Mouse (Mus musculus): ENCODE data around the gene Ppp4r2.

Gene Ppp4r2

DNA sequence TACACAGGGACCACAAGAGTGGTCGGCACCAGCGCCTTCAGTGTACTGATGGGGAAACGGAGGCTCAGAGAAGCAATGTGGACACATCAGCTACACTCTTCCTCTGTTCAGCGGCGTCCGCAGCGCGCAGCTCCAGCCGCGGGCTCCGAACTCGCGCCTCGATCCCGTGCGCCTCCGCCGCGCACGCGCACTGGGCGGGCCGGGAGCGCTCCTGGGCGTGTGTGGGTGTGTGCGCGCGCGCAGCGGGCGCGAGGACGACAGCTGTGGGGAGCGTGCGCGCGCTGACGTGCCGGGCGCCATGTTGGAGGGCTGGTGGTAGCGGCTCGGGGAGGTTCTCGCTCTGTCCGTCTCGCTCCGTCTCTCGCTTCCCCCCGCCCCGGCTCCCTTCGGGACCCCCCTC, at the start of gene Ppp4r2:
Gene Ppp4r2 (plus strand): TSS at position 268 of the 400 bp plus-strand sequence.
- DNase-seq (ENCODE audit: low spot score): peak; percentile 92

DNA sequence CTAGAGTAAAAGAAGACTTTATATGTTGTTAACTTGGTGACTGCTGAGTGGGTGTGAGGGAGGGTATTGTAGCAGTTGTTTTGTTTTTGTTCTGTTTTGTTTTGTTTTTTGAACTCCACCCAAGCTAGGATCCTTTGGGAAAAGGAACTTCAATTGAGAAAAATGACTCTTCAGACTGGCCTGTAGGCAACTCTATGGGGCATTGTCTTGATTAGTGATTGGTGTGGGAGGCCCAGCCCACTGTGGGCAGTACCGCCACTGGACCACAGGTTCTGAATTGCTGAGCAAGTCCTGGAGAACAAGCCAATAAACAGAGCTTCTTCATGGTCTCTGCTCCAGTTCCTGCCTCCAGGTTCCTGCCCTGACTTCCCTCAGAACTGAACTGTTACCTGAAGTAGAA, 45.7 kb upstream of the Ppp4r2 start:
- no peak for DNase-seq (ENCODE audit: low spot score)

DNA sequence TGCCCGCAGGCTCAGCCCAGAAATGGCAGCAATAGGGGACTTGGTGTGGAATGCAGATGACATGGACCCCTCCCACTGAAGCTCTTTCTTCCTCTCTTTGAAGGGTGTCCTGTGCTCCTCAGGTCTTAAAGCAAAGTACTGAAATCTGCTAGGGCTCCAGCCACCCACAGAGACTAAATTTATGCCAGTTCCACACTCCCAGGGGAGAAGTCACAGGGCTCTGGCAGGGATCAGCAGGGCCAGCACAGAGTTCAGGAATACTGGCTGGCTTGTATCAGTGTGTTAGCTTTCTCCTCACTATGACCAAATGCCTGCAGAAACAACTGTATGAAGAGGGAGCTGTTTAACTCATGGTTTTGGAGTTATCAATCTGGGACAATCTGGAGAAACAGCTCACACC, 44.3 kb upstream of the Ppp4r2 start:
- DNase-seq (ENCODE audit: low spot score): no peak

DNA sequence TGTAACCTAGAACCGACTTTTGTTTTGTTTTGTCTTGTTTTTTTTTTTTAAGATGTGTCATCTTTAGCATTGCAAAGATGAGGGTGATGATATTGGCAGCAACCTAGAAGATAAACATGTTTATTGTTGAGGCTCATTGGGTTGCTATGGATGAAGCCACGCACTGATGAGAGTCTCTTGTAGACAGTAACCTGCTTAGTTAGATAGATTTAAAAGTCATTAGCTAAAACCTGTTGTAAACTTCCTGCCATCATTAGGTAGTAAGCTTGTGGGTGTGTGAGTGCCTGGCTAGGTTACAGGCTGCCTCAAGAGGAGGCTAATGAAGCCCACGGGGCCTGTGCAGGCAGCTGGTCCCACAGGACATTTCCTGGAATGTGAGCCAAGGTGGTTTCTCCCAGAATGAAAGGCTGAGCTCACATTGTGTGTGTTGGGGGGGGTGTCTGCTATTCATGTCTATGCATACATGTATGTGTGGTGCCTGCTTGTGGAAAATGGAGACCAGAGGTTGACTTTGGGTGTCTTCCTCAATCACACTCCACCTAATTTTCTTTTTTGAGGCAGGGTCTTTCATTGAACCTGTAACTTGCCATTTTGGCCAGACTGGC, 41.3 kb upstream of the Ppp4r2 start:
- no peak for DNase-seq (ENCODE audit: low spot score)

DNA sequence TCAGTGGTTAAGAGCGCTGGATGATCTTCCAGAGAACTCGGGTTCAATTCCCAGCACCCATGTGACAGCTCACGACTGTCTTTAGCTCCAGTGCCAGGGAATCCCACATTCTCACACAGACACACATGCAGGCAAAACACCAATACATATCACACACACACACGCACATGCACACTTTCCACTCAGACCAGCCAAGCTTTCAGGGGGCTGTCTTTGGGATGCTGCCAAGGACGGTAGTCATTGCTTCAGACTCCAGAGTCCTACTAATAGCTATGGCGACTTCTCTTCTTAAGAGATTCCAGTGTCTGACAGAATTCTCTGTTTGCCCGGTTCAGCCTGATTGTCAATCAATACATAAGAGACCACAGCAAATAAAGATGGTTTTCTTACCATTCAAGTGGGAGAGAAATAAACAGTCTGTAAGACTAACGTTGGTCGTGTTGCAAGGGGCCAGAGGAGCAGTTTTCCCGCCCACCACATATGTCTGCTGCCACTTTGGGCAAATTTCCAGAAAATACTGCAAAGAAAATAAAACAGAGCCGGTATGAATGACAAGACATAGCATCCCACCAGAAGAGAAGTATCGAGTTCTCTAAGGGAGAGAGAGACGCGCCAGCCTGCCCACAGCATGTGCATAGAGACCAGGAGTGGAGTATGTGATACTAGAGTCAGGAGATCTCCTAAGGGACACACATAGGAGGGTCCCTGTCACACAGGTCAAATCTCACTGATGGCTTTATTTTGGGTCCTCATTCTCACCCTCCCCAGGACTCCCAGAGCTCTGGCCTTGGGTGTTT, 40.3 kb upstream of the Ppp4r2 start:
- DNase-seq (ENCODE audit: low spot score): no peak

DNA sequence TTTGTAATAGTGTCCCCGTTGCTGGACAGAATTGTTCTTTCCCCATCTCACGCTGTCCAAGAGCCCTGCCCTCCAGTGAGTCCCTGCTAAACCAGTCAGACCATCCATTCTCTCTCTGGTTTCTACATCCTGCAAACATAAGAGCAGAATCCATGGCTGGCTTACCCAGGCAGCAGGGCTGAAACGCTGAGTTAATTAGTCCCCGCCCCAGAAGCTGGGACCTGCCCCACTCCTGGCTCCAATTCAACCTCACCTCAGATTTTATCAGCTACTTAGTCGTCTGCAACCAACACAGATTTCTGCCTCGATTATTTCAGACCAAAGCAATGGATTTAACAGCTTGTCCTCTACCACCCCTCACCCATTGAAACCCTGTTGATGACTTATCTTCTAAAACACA, 37.6 kb upstream of the Ppp4r2 start:
- DNase-seq (ENCODE audit: low spot score): no peak

DNA sequence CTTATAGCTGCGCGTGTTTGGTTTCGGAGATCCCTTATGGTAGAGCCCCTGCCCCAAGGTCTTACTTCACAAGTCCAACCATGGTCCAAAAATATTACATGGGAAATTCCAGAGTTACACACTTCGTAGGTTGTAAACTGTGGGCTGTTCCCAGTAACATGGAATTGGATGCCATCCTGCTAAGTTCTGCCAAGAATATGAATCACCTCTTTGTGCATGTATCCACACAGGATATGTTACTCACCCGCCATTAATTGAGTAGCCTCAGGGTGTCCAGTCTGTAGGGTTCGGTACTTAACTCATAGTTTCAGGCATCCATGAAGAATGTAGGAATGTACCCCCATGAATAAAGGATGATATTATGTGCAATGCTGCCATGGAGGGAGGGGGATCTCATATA, 34.1 kb upstream of the Ppp4r2 start:
- DNase-seq (ENCODE audit: low spot score): no peak

DNA sequence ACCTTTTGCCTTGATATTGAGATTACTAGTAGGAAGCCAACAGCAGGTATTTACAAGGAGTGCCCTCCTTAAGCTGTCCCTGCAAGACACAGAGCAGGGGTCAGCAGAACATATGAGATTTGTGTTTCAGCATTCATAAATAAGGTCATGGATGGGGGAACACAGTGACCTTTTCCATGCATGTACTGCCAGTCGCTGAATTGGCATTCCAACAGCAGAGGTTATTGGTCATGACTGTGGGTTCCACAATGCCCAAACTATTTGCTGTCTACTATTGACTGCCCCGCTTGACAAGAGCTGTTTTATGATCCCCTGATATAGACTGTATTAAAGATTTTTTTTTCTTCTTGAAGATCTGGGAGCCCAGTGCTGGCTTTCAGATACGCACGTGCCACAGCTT, 33.7 kb upstream of the Ppp4r2 start:
- DNase-seq (ENCODE audit: low spot score): no peak

DNA sequence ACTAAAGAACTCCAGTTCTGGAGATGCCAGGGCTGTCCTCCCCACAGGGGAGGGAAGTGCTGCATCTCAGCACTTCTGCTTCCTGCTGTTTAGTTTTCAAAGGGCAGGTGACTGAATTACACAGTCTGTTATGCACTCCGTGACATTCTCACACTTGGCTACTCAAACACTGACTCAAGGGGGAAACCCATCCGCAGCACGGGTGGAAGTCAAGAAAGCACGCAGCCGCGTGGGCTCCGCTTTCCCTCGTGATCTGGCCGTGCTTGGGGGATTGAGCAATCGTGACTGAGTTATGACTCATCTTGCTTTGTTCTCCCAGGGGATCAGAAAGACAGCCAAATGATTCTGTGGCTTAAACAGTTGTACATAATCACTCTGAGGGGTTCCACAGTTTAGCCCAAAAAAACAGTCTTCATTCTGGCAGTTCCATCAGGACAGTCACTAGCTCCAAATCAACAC, 32.9 kb upstream of the Ppp4r2 start:
- DNase-seq (ENCODE audit: low spot score): peak; percentile 61

DNA sequence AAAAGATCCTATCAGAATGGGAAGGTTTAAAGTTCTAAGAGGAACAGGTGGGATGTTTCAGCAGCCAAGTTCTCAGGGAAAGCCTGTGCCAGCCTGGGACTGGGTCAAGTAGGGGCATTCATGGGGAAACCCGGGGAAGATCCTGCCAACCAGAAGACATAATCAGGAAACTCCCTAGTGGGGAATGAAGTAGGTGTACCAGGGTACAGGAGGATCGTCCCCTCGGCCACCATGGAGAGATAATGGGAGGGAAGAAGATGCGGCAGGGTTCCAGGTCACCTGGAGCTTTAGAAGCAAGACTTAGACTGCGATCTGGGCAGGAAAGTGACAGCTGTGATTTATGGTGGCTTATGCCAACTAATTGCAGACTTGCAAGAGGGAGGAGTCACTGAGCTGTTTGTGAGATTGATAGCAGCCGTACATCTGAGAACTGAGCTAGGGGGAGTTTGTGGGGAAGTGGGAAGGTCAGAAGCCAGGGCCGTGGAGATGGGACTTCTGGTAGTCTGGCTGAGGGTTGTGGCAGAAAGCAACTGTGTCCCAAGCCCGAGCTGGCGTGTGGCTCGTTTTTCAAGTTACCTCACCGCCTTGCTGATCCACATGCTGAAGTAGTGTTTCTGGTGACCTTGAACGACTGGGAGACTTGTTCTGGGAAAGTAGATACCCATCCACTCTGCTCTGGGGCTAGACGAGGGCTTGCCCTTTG, 30.9 kb upstream of the Ppp4r2 start:
- DNase-seq (ENCODE audit: low spot score): no peak

DNA sequence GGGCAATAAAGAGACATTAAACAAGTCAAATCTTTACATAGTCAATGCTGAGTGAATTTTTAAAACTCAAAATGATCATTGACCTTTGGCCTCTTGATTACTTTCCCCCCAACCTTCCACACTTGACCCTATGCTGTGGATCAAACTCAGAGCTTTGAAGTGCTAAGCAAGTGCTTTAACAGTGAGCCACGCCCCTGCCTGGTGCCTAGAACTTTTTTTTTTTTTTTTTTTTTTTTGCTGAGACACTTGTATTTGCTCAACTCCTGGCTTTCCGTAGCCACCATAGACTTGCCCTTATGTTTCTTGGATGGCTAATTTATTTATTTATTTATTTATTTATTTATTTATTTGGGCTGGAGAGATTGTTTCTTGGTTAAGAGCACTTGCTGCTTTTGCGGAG, 30.2 kb upstream of the Ppp4r2 start:
- DNase-seq (ENCODE audit: low spot score): no peak

DNA sequence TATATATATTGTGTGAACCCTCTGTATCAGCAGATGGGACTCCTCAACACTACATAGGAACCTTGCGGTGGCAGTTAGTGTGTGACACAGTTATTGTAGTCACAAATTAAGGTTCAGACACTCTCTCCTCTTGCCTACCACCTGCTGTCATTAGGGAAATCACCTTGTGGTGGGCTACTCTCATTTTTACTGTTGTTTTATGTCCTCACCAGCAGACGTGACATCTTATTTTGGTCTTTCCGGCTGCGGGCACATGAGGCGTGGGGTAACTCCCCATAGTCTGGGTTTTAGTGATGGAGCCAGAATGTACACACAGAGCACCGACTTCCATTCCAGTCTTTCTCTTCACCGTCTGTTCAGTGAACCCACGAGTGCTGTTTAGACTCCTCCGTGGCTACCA, 26.2 kb upstream of the Ppp4r2 start:
- DNase-seq (ENCODE audit: low spot score): no peak

DNA sequence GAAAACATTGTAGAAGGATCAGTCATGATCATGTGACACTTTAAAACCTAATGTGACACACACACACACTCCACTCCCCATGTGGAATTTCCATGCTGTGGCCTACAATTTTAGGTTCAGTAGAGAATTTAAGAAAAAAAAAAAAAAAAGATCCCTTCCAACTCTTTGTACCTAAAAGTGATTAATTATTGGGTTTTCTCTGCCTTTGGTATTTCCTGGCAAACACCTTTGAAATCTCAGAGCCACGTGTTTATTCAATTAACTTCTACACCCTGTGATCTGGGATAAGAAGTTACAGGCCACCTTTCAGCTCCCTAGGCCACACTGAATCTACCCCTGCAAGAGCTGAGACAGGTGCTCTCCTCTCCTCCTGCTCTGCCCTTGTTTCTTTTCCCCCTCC, 25.7 kb upstream of the Ppp4r2 start:
- no peak for DNase-seq (ENCODE audit: low spot score)

DNA sequence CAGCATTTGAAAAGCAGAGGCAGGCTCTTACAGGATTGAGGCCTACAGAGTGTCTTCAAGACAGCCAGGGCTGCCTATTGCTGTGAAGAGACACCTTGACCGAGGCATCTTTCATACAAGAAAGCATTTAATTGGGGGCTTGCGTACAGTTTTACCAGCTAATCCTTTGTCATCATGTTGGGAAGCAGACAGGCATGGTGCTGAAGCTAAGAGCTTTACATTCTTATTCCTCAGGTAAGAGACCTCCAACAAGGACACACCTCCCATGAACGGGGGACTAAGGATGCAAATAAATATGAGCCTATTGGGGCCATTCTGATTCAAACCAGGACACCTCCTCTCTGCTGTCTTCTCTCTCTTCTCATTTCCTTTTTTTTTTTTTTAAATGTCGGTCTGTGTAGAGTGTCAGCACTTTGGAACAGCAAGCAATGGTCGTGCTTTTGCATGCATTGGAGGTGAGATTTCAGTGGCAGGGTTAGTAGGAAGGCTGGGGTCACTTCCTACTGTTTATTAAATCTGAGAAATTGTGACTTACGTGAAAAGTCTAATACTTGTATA, 25.1 kb upstream of the Ppp4r2 start:
- no peak for DNase-seq (ENCODE audit: low spot score)

DNA sequence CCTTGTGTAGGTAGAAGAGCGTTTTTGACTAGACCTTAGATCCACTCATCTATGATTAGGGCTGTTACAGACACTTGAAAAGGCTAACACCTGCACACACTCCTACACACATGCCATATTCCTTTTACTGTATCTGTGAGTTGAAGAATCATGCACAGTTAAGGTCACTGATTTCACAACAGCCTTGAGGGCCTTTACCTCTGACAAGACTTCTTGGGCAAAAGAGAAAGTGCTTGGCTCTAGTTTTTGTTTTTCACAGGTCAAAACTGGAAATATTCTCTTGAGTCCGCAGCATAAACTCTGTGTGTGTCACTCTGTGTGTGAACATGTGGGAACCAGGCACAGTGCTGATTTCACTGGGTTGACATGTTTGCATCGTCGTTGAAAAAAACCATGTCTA, 23.3 kb upstream of the Ppp4r2 start:
- no peak for DNase-seq (ENCODE audit: low spot score)

DNA sequence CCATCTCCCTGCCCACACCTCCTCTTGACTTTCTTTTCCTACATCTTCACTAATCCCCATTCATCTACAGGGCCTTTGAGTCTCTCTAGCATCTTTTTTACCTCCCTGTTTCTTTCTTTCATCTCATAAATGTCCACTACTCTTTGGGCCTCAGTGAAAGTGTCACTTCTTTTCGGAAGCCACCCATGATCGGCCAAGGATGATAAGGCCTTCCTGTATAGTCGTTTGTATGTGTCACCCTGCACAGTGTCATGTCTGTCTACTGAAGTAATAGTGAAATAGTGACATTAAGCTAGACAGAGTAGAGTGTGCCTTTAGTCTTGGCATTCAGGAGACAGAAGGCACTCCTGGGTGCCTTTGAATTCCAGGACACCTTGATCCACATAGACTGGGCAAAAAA, 21.7 kb upstream of the Ppp4r2 start:
- no peak for DNase-seq (ENCODE audit: low spot score)

DNA sequence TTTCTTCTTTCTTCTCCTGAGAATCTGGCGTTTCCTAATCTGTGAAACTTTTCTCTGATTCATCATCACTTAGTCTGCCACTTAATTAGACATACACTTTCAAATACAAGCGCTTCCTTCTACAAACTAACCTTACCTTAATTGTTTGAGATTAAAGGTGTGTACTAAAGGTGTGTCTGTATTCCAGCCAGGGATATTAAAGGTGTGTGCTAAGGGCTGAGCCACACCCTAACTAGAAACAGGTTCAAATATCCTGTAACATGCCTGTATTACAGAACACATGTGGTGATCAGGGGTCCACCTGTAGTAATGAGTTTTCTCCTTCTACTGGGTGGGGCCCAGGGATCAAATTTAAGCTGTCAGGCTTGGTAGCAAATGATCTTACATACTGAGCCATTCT, 12.1 kb upstream of the Ppp4r2 start:
- no peak for DNase-seq (ENCODE audit: low spot score)

DNA sequence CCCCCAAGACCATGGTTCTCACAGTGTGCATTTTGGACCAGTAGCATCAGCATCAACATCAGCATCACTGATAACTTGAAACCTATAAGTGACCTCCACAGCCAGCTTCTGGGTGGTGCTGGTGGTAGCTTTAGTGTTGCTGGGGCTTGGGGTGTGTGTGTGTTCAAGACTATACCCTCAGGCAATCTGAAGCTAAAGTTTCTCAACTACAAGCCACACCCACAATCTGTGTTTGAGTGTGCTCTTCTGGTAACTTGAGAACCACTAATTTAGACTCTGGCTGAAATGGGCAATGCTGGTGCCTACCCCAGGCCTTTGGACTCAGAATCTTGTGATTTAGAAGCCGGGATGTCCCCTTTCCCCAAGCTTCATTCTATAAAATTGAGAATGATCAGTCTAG, 10.1 kb upstream of the Ppp4r2 start:
- DNase-seq (ENCODE audit: low spot score): no peak

DNA sequence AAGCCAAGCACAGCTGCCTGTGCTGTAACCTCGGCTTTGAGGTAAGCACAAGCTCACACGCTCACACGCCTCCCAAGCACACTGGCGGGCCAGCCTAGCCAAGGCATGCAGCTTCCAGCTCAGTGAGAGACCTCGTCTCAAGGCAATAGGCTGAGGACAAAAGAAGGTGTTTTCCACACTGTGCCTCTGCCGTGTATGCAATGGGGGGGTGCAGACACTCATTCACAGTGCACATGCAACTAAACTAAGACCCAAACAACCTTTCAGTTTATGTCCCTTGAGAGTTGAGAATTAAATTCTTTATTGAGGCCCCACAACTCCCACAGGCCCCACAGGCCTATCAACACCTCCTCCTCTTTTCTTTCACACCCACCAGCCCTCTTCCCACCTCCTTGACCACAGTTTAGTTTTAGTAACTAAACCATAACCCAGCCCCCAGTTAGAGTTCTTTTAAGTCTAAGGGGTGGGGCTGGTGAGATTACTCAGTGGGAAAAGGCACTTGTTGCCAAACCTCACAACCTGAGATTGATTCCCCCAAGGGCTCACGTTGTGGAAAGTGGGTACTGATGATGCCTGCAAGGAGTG, 8.9 kb upstream of the Ppp4r2 start:
- no peak for DNase-seq (ENCODE audit: low spot score)

DNA sequence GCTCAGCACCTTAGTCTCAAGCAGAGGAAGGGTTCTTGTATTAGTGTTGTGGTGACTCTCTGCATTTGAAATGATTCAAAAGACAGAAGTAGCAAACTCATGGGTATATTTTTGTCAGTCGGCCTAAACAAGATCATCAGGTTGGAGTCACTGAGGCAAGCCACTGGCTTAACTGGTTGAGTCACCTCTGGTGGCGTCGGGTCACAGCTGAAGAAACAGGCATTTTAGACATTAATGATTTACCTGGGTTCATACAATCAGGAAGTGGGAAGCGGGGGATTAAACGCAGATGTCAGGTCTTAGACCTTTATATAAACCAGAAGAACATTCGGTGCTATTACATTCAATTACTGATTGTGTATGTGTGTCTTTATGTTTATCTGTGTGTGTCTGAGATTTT, 7.4 kb upstream of the Ppp4r2 start:
- DNase-seq (ENCODE audit: low spot score): no peak

DNA sequence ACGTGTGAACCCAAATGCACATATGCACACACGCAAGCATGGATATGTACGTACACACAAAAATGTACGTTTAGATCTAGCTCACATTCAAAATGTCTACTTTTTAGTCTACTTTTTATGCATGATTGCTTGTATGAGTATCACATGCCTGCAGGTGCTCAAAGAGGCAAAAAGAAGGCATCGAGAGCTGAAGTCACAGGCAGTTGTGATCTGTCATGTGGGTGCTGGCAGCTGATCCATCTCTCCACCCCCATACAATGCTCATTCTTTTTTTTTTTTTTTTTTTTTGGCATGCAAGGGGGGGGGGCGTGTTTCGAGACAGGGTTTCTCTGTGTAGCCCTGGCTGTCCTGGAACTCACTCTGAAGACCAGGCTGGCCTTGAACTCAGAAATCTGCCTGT, 4.9 kb upstream of the Ppp4r2 start:
- no peak for DNase-seq (ENCODE audit: low spot score)

DNA sequence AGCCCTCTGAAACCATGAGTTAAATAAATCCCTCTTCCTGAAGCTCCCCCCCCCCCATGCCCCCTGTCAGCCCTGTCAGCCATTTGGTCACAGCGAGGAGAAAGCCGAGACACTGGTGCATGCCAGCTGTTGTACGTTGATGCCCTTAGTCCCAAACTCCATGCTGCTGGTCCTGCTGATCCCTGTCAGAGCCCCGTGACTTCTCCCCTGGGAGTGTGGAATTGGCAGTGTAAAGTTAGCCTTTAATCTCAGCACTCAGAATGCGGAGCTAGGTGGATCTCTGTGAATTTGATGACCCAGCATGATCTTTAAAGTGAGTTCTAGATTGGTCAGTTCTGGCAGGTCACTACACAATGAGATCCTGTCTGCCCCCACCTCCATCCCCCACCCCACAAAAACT, 3.7 kb upstream of the Ppp4r2 start:
- no peak for DNase-seq (ENCODE audit: low spot score)

DNA sequence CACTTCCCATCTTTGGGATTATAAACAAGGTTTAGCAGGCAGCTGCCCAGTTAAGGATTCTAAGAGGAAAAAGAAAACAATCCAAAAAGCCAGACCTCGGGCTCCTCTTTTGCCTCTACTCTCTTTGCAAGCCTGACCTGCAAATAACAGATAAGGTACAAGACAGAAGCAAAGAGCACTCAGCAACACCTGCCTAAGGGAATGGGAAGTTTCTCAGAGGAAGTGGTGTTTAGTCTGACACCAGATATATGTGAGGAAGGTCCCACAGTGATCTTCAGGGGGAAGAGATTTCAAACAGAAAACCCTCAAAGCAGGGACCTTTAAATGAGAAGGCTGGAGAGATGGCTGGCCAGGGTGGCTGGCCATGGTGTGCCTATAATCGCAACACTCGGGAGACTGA, 2.2 kb upstream of the Ppp4r2 start:
- no peak for DNase-seq (ENCODE audit: low spot score)
